Mouse (Mus musculus) bone marrow, adult 2 months (tissue): Measurements from ENCODE around the gene Hmox2.

Experiments used
- CTCF ChIP-seq: fragments of 200-500 bp; IDR thresholded peaks from 2 replicates; pipeline ENCODE4 v1.5.1; 2011; ENCODE audit warnings: low read length, control low read depth; ENCODE audit not compliant: control insufficient read depth, insufficient read depth
- POLR2A ChIP-seq: fragments of 200-500 bp; IDR thresholded peaks from 2 replicates; pipeline ENCODE4 v1.6.1; 2011; ENCODE audit warnings: low read depth, mild to moderate bottlenecking, control low read depth, low read length, borderline replicate concordance; ENCODE audit not compliant: control insufficient read depth

- TF ChIP-seq CTCF (no peak), POLR2A (no peak)
Observed at GRCm38 (mm10) chr16:4701211-4701610, 24.9 kb upstream of the Hmox2 start.
